Mouse (Mus musculus) kidney, postnatal 36 days (tissue): ENCODE measurements around the gene Timm10b.
A peak's percentile ranks its signal among the peaks of the same experiment; 100 is the strongest.

Experiments
- DNase-seq, 2 experiments: peaks; one replicate each; pipeline ENCODE4 v3.0.0; 2021 to 2022; ENCODE audit warnings: mixed read lengths in 2 of 2

The Timm10b gene

DNA sequence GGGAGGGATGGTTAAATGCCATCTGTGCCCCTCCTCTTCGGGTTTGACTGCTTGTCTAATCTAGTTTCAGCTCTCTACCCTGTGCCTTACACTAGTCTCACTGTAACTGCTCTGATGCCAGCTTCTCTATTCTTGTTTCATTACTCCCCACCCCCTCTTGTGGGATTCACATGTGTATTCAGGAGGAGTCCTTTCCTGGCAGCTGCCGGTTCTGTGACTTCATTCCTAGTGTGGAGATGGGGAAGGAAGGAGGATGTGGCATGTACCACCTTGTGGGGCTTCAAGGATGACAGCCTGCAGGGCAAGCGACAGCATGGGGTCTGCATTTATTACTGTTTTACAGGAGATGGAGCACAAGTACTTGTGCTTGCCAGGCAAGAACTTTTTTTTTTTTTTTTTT, 2.1 kb downstream of the Timm10b start:
- DNase-seq, result no peak

DNA sequence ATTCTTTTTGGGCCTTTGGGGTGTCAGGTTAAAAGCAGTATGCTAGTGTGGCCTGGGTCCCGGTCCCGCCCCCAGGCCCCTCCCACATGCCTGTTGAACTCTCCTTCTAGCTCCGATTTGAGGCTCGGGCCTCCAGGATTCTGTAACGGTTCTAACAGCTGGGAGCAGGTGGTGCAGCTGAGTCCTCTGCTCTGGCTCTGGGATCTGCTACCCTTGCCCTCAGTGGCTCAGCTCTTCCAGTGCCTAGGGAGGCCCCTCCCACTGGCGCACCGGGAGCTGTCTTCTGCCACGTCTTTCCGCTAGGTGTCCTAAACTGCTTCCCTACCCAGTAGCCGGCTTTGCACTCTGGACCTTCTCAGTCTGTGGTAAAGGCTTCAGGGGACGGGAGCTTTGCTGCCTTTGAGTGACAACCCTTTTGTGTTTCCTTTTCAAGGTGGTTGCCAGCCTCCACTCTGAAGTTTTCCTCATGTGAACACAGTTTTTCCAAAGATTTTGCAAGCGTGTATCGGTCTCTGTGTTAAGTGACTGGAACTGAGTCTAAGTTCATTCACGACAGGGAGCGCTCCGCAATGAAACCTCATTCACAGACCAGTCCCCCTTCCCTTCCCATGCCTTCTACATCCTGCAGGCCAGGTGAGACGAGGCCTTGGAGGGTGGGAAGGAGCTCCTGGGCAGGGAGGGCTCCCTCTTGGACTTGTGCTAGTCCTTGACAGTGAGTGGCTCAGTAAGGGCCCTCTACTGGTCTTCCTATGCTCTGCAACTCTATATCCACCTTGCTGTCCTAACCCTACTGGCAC, 11.0 kb downstream of the Timm10b start, which contains the start of gene Dnhd1:
Gene Dnhd1, plus strand, starts transcription at position 189 of the 797 bp plus-strand sequence.
- peak; percentile 91 for DNase-seq

DNA sequence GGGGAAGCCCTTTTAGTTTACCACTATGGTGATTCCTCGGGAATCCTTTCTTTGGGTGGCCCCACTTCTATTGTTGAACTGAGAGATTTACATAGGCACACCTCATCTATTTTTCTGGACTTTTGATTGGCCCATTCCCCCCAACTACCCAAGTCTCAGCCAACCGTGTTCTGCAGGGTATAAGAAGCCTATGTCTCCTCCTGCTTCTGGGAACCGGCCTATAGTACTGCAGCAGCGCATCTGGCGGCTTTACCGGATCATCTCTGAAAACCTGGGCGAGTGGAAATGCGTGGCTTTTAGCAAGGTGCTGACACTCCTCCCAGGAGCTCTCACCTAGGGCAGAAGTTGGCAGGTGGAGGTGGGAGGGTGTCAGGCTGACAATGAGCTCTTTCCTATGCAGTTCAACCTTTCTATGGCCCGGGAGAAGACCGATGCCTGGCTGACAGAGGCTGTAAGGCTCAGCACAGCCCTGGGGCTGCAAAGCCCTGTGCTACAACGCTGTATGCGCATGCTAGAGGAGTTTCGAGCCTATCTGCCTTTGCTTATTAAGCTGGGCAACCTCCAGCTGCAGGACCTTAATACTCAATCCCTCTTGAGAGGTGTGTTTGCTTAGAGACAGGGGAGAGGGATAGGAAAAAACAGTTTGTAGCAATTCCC, 45.8 kb downstream of the Timm10b start:
- DNase-seq, result no peak

DNA sequence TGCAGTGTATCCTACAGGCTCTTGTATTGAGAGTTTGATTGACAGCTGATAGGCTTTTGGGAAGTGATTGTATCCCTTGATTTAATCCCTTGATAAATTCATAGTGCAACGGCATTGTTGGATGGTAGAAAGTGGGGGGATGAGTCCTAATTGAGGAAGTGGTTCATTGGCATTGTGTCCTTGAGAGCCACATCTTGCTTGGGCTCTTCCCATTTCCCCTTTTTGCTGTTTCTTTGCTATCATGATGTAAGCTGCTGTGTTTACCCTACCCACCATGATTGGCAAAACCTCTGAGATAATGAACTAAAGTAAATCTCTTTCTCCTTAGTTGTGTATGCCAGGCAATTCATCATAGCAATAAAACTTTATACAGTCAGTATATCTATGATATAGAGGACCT, 51.0 kb downstream of the Timm10b start:
- no peak for DNase-seq
